Mouse (Mus musculus): Measurements from ENCODE around the gene St6gal2.

DNA sequence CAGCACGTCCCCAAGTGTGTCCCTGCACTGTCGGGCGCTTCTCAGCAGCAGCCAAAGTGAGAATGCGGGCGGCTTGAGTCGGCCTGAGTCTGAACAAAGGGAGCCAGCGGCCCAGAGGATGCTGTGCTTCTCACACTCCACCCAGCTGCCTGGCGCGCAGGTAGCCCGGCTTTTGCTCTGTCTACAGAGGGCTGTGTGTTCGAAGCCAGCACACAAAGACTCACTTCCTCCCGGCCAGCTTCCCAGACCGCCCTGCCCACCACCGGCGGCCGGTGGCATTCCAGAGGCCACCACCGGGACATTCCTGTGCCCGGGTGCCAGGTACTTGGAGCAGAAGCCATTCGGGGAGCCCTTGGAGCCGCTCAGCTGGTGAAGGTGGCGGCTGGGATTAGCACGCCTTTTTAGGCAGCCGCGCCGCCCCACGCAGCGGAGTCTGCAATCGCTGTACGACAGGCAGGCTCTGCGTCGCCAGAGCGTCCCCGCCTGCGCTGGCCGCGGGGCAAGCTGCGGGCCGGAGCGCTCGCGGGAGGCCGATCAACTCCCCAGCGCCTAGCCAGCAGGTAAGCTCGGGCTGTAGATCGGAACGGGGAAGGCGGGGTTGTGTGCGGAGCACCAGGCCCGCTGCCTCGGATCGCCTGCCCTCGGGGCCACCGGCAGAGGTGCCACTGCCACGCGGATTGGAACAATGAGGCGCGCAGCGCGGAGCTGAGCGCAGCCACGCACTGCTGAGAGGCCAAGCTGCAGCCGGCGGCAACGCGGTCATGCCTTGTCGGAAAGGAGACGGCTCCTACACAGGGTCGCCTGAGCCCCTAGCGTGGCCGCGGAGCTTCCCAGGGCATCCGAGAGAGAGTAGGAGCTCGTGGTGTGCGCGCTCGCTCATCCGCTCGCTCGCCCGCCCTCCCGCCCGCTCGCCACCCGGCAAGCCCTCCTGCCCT is at the start of gene St6gal2:
- TF ChIP-seq CHD2 (IDR thresholded peaks at IDR 0.05; ENCODE audit: low read depth, low read length) (no peak), ZNF384 (IDR thresholded peaks at IDR 0.05; ENCODE audit: low read depth, low read length) (no peak), HCFC1 (IDR thresholded peaks at IDR 0.05; ENCODE audit: borderline replicate concordance, insufficient read depth, low read length) (no peak), MAFK (IDR thresholded peaks at IDR 0.05; ENCODE audit: insufficient read depth, low read depth, low read length) (no peak), ZC3H11A (IDR thresholded peaks at IDR 0.05; ENCODE audit: borderline replicate concordance, low read depth, low read length) (no peak)
